Mouse (Mus musculus) T-helper 2 cell (primary cell): ENCODE measurements around the gene Thrsp.

ENCODE experiments used
- in situ Hi-C: fragments of 300-600 bp; cut with MboI, MseI; formaldehyde crosslinking; loops from one replicate; pipeline ENCODE4 v1.15.1; 2025; ENCODE audit warnings: high pct_unique_total_duplicates

Thrsp gene

DNA sequence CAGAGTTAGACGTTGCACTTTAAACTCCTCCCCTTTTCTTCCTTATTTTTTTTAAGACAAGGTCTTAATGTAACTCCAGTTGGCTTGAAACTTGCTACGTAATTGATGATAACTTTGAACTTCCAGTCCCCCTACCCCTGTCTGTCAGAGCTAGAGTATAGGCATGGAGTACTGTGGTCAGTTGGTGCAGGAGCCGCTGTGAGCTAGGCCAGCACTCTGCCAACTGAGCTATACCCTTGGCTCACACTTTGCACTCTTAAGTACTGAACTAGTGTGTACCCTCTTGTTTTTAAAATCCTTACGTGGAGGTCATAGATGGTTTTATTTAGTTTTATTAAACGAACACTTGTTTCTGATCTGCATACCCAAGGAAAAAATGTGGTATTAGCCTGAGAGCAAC, 38.2 kb downstream of the Thrsp start:
- in situ Hi-C loops, result no loop called here

GRCm38 (mm10) chr7:97375906-97376305, 41.6 kb downstream of the Thrsp start:
- in situ Hi-C loops, result no loop called here

- in situ Hi-C loops, result no loop called here
Observed at GRCm38 (mm10) chr7:97375101-97375500, 42.4 kb downstream of the Thrsp start.

DNA sequence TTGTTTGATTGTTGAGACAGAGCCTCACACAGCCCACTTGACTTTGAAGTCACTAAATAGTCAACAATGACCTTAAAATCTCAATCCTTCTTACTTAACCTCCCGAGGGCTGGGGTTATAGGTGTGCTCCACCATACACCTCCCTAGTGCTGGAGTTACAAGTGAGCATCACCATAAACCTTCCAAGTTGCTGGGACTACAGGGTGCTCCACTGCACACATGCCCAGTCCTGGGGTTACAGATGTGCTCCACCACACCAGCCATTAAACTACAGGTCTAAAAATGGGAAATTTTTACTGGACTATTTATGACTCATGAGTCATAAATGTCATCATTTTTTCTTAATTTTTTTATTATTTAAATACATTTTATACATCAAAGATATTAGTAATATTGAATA, 51.6 kb downstream of the Thrsp start:
- in situ Hi-C loops, result no loop called here
